Mouse (Mus musculus) cerebellum, adult 9-11 months (tissue): ENCODE results near the gene Pycr2.
"Not testable (repeated sequence)": the region's sequence is repeated elsewhere in the genome, so short reads cannot be mapped to it uniquely, and the experiment has no call there.

Source experiments
- DNase-seq: peaks from one replicate; pipeline ENCODE4 v3.0.0; 2022

Pycr2 gene

GRCm38 (mm10) chr1:180906461-180907147 lies 2.5 kb downstream of the Pycr2 start:
- DNase-seq, result peak; percentile 11

- DNase-seq, result no peak
Observed at GRCm38 (mm10) chr1:180911138-180911537, 7.0 kb downstream of the Pycr2 start.

GRCm38 (mm10) chr1:180911653-180912287 lies 7.7 kb downstream of the Pycr2 start:
- no peak for DNase-seq

- no peak for DNase-seq
Observed at GRCm38 (mm10) chr1:180912792-180913191, 8.7 kb downstream of the Pycr2 start.

GRCm38 (mm10) chr1:180913797-180914196 lies 9.7 kb downstream of the Pycr2 start:
- DNase-seq, result no peak

- no peak for DNase-seq
Observed at GRCm38 (mm10) chr1:180916425-180916824, 12.3 kb downstream of the Pycr2 start.

GRCm38 (mm10) chr1:180917053-180917452 lies 13.0 kb downstream of the Pycr2 start:
- DNase-seq, result no peak

- DNase-seq, result no peak
Observed at GRCm38 (mm10) chr1:180919686-180920085, 15.6 kb downstream of the Pycr2 start.

- no peak for DNase-seq
Observed at GRCm38 (mm10) chr1:180922273-180923048, 18.4 kb downstream of the Pycr2 start.

GRCm38 (mm10) chr1:180924737-180925136 lies 20.6 kb downstream of the Pycr2 start:
- DNase-seq, result no peak

GRCm38 (mm10) chr1:180926286-180926685 lies 22.2 kb downstream of the Pycr2 start:
- DNase-seq, result no peak

- DNase-seq, result no peak
Observed at GRCm38 (mm10) chr1:180929599-180929998, 25.5 kb downstream of the Pycr2 start.

GRCm38 (mm10) chr1:180931106-180931505 lies 27.0 kb downstream of the Pycr2 start:
- DNase-seq, result no peak

- no peak for DNase-seq
Observed at GRCm38 (mm10) chr1:180933659-180934058, 29.6 kb downstream of the Pycr2 start.

- no peak for DNase-seq
Observed at GRCm38 (mm10) chr1:180934467-180935419, 30.6 kb downstream of the Pycr2 start, which contains the start of gene Lefty1. TSS of gene Lefty1 (plus strand) at chr1:180935022.

- DNase-seq, result not testable (repeated sequence)
Observed at GRCm38 (mm10) chr1:180936610-180937398, 32.7 kb downstream of the Pycr2 start.

GRCm38 (mm10) chr1:180937631-180938030 lies 33.5 kb downstream of the Pycr2 start:
- not testable (repeated sequence) for DNase-seq

- not testable (repeated sequence) for DNase-seq
Observed at GRCm38 (mm10) chr1:180938781-180939180, 34.7 kb downstream of the Pycr2 start.

GRCm38 (mm10) chr1:180940776-180941460 lies 36.8 kb downstream of the Pycr2 start:
- no peak for DNase-seq

GRCm38 (mm10) chr1:180941726-180942125 lies 37.6 kb downstream of the Pycr2 start:
- no peak for DNase-seq
